Mouse (Mus musculus) cerebellum, adult 2 months (tissue): ENCODE results near the gene Cluap1. TPM values are rescaled to one million over a fixed set of nuclear protein-coding genes. Genes with fewer than 3 reads are reported as not detected.

Experiments
- DNase-seq, 2 experiments: peaks; one replicate each; pipeline ENCODE4 v3.0.0; 2021
- H3K27ac ChIP-seq: fragments of 200-500 bp; 2 replicates; pipeline ENCODE4 v1.5.1; 2012; ENCODE audit warnings: low read length, control low read depth, inconsistent platforms; ENCODE audit not compliant: insufficient read depth
- H3K27me3 ChIP-seq: fragments of 200-500 bp; 2 replicates; pipeline ENCODE4 v1.6.1; 2012; ENCODE audit warnings: inconsistent platforms, mild to moderate bottlenecking, low read length, moderate library complexity; ENCODE audit not compliant: control insufficient read depth, insufficient read depth
- H3K4me1 ChIP-seq: fragments of 200-500 bp; 2 replicates; pipeline ENCODE4 v1.6.1; 2011; ENCODE audit warnings: low read length; ENCODE audit not compliant: control insufficient read depth, insufficient read depth
- H3K4me3 ChIP-seq: fragments of 200-500 bp; replicated peaks from 2 replicates; pipeline ENCODE3; 2011; ENCODE audit warnings: mild to moderate bottlenecking, low read depth, low read length, control low read depth; ENCODE audit not compliant: insufficient read depth
- CTCF ChIP-seq: fragments of 200-500 bp; IDR thresholded peaks from 2 replicates; pipeline ENCODE4 v1.5.1; 2011; ENCODE audit warnings: low read depth, mild to moderate bottlenecking, control low read depth, low read length, moderate library complexity, borderline replicate concordance; ENCODE audit not compliant: insufficient read depth
- POLR2A ChIP-seq: fragments of 200-500 bp; IDR thresholded peaks from 2 replicates; pipeline ENCODE4 v1.6.1; 2011; ENCODE audit warnings: low read length, control low read depth, borderline replicate concordance; ENCODE audit not compliant: insufficient read depth
- WGBS: fragments of 180-500 bp; shearing (Covaris S2); methylation state at CpG from one replicate; pipeline ENCODE4 v1.1.7; 2018; 5-methylcytosine and 5-hydroxymethylcytosine counted together
- polyA plus RNA-seq: library from polyadenylated mRNA; depleted of rRNA; stranded (reverse); fragments of >200 nt; gene quantifications from 2 replicates; pipeline ENCODE4 v1.2.3, GENCODE M21; 2012

Cluap1 gene
- polyA plus RNA-seq, 1 experiment: 24.6 TPM

DNA sequence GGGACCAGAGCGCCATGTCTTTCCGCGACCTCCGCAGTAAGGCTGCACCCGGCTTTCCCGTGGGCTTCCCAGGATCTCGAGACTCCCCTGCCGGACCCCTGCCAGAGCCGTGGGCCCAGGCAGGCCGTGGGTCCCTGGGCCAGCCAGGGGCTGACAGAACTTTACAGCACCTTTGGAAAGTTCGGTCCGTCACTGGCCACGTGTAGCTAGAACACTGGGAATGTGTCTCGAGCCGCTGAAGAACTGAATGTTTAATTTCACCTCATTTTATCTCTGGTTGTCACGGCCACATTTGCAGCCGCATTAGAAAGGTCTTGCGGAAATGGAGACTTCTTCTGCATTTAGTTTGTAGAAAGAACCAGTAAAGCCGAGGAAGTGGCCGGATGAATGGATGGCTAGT is 517 bp downstream of the Cluap1 start:
- no peak for DNase-seq
- peak overlapping the region; percentile 99 for H3K4me3 ChIP-seq
- 2% methylated on average over 20 of the region's 20 CpGs for WGBS
- H3K4me1 ChIP-seq: no peaks in the 10 kb centered on the region
- TF ChIP-seq POLR2A (no peak), CTCF (no peak)
- H3K27ac ChIP-seq: peak overlapping the region; percentile 0; the same call in 1 of the 2 replicates
- no peaks in the 10 kb centered on the region for H3K27me3 ChIP-seq

DNA sequence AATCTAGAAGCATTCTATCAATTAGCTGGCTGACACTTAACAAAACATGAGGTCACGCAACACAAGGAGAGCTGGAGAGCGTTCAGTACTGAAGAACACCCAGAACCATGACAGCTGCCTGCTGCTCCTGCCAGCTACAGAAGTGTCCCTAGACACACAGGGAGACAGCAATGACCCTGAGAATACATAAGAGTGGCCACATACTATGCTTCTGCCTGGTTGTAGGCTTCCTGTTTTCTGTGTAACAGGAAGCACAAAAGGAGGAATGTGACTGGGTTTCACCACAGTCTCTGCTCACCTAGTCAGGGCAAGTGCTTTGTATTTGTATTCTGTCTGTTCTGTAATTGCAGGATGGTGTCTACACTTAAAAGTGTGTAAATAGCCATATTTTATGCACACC is 12.2 kb downstream of the Cluap1 start:
- no peaks in the 10 kb centered on the region for H3K27me3 ChIP-seq
- H3K4me1 ChIP-seq: no peaks in the 10 kb centered on the region
- no peak overlapping the region for H3K4me3 ChIP-seq
- TF ChIP-seq CTCF: no peak
- no peak for TF ChIP-seq POLR2A
- 74% methylated on average over 2 of the region's 2 CpGs for WGBS
- no peak for DNase-seq
- H3K27ac ChIP-seq: no peak overlapping the region

DNA sequence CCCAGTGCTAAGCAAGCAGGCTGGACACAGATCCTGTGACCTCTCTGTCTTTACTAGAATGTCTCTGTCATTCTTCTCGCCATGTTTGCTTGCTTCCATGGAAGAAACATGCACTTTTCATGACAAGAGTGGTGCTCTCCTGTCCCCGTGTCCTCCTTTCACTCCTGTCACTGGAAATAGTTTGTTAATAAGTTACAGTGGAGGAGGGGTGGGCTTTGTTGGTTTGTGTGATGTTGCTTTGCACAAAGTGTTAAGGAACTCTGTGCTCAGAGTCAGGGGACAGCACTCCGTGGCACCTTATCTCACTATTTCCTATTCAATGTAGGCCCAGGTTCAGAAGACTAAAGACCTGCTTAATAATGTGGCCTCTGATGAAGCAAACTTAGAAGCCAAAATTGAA is 14.9 kb downstream of the Cluap1 start:
- Histone ChIP-seq H3K27ac (no peak overlapping the region), H3K27me3 (no peaks in the 10 kb centered on the region), H3K4me1 (no peaks in the 10 kb centered on the region), H3K4me3 (no peak overlapping the region)
- 96% methylated on average over 3 of the region's 3 CpGs for WGBS
- DNase-seq: no peak
- TF ChIP-seq POLR2A: no peak
- no peak for TF ChIP-seq CTCF

DNA sequence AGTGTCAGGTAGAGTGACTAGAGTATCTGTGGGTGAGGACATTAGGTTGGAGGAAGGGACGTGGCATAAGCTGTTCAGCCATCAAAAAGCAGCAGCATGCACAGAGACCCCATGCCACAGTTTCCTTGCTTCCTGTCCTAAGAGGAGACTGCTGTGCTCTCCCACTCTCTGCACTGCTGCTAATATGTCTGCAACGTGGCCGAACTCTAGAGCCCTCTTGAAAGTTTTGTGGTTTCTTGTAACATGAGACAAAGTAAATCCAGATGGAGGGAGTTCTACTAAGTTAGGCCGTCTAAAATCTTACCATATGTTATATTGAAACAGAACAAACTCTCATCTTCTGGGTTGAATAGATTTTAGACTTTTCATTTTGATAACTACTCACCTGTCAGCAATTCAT is 15.4 kb downstream of the Cluap1 start:
- Histone ChIP-seq H3K27me3 (no peaks in the 10 kb centered on the region), H3K27ac (no peak overlapping the region), H3K4me1 (no peaks in the 10 kb centered on the region), H3K4me3 (no peak overlapping the region)
- 85% methylated on average over 4 of the region's 4 CpGs for WGBS
- no peak for TF ChIP-seq POLR2A
- TF ChIP-seq CTCF: no peak
- no peak for DNase-seq

DNA sequence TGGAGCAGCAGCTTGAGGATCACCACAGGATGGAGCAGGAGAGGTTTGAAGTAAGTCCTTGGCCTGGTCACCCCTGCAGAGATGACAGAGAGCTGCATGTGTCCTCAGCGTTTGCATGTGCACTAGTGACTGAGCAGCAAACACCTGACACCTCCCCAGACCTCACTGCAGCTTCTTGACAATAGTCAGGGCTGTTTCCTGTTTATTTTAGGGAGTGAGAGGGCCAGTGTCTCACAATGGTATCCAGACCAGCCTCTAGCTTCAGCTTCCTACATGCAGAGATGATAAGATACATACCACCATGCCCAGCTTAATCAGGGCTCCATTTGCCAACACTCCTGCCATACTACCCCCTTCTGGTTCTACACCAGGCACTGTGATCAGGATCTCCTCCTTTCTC is 20.0 kb downstream of the Cluap1 start:
- no peaks in the 10 kb centered on the region for H3K27me3 ChIP-seq
- TF ChIP-seq POLR2A (no peak), CTCF (no peak)
- no peaks in the 10 kb centered on the region for H3K4me1 ChIP-seq
- no peak overlapping the region for H3K27ac ChIP-seq
- no peak for DNase-seq
- 48% methylated on average over 1 of the region's 1 CpGs for WGBS
- no peak overlapping the region for H3K4me3 ChIP-seq

DNA sequence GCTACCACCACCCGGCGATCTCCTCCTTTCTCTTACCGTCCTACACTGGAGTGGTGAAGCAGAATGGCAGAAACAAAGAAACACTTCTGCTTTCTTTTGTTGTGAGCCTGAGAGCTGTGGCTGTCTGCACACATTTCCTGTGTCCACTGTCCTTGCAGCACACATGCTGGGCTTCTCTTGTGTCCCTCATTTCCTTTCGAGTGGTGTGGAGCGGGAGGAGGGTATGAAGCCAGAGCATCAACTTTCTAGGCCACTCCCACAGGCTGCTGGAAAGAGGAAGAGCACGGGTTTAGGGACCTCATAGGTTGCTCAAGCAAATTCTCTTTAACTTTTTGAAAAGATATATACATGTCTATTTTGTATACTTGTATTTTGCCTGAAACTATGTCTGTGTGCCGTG is 20.6 kb downstream of the Cluap1 start:
- DNase-seq: no peak
- Histone ChIP-seq H3K27ac (no peak overlapping the region), H3K27me3 (no peaks in the 10 kb centered on the region), H3K4me3 (no peak overlapping the region), H3K4me1 (no peaks in the 10 kb centered on the region)
- TF ChIP-seq POLR2A: no peak
- TF ChIP-seq CTCF: no peak
- 67% methylated on average over 7 of the region's 7 CpGs for WGBS

DNA sequence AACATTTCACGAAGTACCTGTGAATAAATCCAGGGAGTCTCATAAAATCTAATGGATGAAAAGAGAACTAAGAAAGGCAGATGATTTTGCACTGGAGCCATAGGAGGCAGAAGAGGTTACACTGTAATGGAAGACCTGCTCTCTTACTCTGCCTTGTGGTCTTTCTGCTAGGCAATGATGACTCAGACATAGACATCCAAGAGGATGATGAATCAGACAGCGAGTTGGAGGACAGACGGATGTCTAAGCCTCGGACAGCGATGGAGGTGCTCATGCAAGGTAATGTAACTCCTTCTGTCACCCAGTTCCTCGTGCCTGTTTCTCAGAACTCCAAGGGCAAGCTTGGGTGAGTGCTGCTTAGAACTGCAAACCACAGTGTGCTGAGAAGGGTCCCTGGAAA is 24.9 kb downstream of the Cluap1 start:
- H3K27ac ChIP-seq: no peak overlapping the region
- WGBS: 94% methylated on average over 6 of the region's 6 CpGs
- H3K4me1 ChIP-seq: no peaks in the 10 kb centered on the region
- DNase-seq: no peak
- no peak for TF ChIP-seq POLR2A
- TF ChIP-seq CTCF: no peak
- no peaks in the 10 kb centered on the region for H3K27me3 ChIP-seq
- H3K4me3 ChIP-seq: no peak overlapping the region

DNA sequence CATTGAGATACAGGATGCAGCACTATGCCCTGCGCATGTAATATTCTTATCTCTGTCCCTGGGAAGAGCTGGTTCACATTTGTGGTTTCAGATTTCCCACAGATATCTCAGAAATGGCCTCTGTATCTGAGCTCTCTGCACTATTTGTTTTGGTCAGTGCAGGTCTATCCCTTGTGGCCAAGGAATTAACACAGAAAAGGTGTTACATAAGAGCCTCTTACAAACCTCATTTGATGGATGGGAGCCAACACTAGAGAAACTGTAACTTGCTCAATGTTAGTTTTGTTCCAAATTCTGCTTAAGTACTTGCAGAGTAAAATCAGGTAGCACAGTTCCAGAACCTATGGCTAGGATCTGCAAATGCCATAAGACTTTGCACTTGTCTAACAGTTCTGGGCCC is 25.5 kb downstream of the Cluap1 start:
- no peak for TF ChIP-seq CTCF
- TF ChIP-seq POLR2A: no peak
- WGBS: 95% methylated on average over 1 of the region's 1 CpGs
- Histone ChIP-seq H3K4me3 (no peak overlapping the region), H3K4me1 (no peaks in the 10 kb centered on the region), H3K27ac (no peak overlapping the region), H3K27me3 (no peaks in the 10 kb centered on the region)
- no peak for DNase-seq
